Mouse (Mus musculus) intestine, postnatal 0 days (tissue): ENCODE measurements at regions not wholly inside any gene's neighbourhood (a gene's known extent, or its start where the extent isn't known, plus 50 kb on each side); places are given as distances from the start of the nearest gene placed in this dataset.

Source experiments
- ATAC-seq: fragments of 200-750 bp; cut with Nextera tagmentation; 2 replicates; pipeline ENCODE4 v1.8.0; 2017; ENCODE audit warnings: mild to moderate bottlenecking, moderate TSS enrichment, moderate library complexity
- H3K27ac ChIP-seq: fragments of 300-500 bp; sonication (generic); 2 replicates; pipeline ENCODE4 v1.5.1; 2014; ENCODE audit warnings: mild to moderate bottlenecking, low read depth, low read length, moderate library complexity
- H3K27me3 ChIP-seq: fragments of 300-500 bp; sonication (generic); replicated peaks from 2 replicates; pipeline ENCODE4 v1.6.1; 2014; ENCODE audit warnings: low read length, mixed read lengths; ENCODE audit not compliant: control insufficient read depth, insufficient read depth
- H3K36me3 ChIP-seq: fragments of 300-500 bp; sonication (generic); 2 replicates; pipeline ENCODE4 v1.6.1; 2014; ENCODE audit warnings: mild to moderate bottlenecking, moderate library complexity; ENCODE audit not compliant: control insufficient read depth, insufficient read depth
- H3K4me1 ChIP-seq: fragments of 300-500 bp; sonication (generic); replicated peaks from 2 replicates; pipeline ENCODE4 v1.6.1; 2014; ENCODE audit warnings: antibody characterized with exemption, low read length, mixed read lengths; ENCODE audit not compliant: control insufficient read depth, insufficient read depth
- H3K4me2 ChIP-seq: fragments of 300-500 bp; sonication (generic); replicated peaks from 2 replicates; pipeline ENCODE4 v1.6.1; 2014; ENCODE audit warnings: low read depth, mild to moderate bottlenecking, moderate library complexity
- H3K4me3 ChIP-seq: fragments of 300-500 bp; sonication (generic); 2 replicates; pipeline ENCODE4 v1.5.1; 2014; ENCODE audit warnings: low read depth, low read length
- H3K9ac ChIP-seq: fragments of 300-500 bp; sonication (generic); 2 replicates; pipeline ENCODE4 v1.6.1; 2014; ENCODE audit warnings: mild to moderate bottlenecking, low read depth, low read length
- H3K9me3 ChIP-seq: fragments of 300-500 bp; sonication (generic); 2 replicates; pipeline ENCODE4 v1.6.1; 2016; ENCODE audit warnings: mixed run types; ENCODE audit not compliant: control insufficient read depth
- CTCF ChIP-seq: sonication (generic); IDR thresholded peaks from 2 replicates; pipeline ENCODE4 v1.5.1; 2016; ENCODE audit warnings: low read depth, mild to moderate bottlenecking, control low read depth, antibody characterized with exemption, moderate library complexity
- WGBS: fragments of 180-500 bp; shearing (Covaris S2); extraction: QIAGEN DNeasy Blood & Tissue Kit; methylation state at CpG from one replicate; pipeline ENCODE4 v1.1.7; 2014; 5-methylcytosine and 5-hydroxymethylcytosine counted together

DNA sequence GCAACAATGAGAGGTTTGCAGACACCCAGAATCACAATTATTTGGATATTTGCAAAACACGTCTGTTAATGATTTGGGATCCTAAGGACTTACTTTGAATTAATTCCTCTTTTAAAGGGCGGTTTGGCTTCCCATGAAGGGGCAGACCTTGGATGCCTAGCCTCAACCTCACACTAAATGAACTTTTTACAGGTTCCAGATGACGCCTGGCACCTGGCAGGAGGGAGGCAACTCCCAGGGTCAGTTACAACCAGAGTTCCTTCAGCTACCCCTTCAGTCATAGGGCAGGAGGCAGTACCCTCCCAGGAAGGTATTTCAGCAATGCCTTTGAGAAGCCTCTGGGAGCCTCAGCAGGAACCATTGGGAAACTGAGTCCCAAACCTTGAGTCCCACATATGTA, 57.9 kb upstream of the Stx18 start:
- no peak for TF ChIP-seq CTCF
- H3K9me3 ChIP-seq = no peaks in the 10 kb centered on the region
- WGBS = 84% methylated on average over 3 of the region's 3 CpGs

DNA sequence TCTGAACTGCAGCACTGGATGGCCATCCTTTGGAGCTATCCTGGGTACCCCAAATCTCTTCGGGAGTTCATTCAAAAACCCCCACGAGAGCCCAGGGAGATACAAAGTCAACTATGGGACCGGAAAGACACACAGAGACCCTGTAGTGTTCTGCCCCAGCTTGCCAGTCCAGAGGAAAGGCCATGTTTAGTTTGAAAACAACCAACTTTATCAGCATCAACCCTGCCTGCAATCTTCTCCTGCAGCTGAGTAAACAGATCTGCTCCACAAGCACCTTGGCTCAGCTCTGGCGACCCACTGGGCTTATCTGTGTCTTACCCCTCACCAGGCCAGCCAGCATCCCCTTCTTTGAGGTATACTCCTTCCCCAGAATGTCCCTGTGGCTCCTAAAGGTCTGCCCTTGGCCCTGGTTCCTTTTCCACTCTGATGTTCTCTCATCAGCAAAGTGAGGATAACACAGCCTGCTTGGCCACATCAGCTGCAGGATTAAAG, 61.6 kb upstream of the Stx18 start:
- Histone ChIP-seq H3K27ac (no peak overlapping the region), H3K4me1 (no peaks in the 10 kb centered on the region), H3K4me3 (no peak overlapping the region), H3K9ac (no peak overlapping the region), H3K27me3 (no peaks in the 10 kb centered on the region), H3K36me3 (no peaks in the 10 kb centered on the region), H3K4me2 (no peak overlapping the region), H3K9me3 (no peaks in the 10 kb centered on the region)
- 26% methylated on average over 4 of the region's 4 CpGs for WGBS
- TF ChIP-seq CTCF = no peak
- ATAC-seq = no peak

More for the DNA sequence above, 57.9 kb upstream of the Stx18 start:
- ATAC-seq = no peak
- Histone ChIP-seq H3K4me1 (no peaks in the 10 kb centered on the region), H3K4me2 (no peak overlapping the region), H3K36me3 (no peaks in the 10 kb centered on the region), H3K9ac (no peak overlapping the region), H3K27me3 (no peaks in the 10 kb centered on the region), H3K27ac (no peak overlapping the region), H3K4me3 (no peak overlapping the region)

DNA sequence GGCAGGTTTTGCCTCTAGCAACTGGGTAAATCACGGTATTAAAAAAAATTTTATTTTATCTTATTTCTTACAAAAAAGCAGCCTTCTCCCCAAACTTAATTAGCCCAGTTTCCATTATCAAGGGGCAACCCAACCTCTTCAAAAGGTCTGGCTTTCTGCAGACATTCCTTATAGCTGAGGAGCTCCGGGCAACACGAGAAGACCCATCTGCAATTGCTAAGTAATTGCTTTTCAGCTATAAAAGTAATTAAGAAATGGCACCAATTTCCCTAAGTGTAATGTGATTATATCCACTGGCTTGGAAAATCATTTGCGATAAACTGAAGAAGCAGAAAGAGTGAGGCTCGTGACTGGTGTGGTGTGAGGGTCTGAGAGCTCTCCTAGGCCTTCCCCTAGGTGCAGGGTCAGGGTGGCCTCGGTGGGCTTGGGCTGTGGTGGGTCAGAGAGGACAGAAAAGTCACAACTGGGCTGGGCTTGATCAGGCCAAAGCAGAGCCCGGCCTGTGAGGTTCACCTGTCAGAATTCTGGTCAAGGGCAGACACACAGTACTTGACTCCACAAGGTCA, 65.5 kb upstream of the Stx18 start:
- no peak overlapping the region for H3K9ac ChIP-seq
- TF ChIP-seq CTCF = no peak
- WGBS = 86% methylated on average over 7 of the region's 7 CpGs
- no peak overlapping the region for H3K27ac ChIP-seq
- H3K9me3 ChIP-seq = no peaks in the 10 kb centered on the region
- H3K27me3 ChIP-seq = peaks cover 5% of the 10 kb centered on the region; the same call in 1 of the 2 replicates
- no peaks in the 10 kb centered on the region for H3K36me3 ChIP-seq
- no peak overlapping the region for H3K4me2 ChIP-seq
- H3K4me1 ChIP-seq = no peaks in the 10 kb centered on the region
- no peak overlapping the region for H3K4me3 ChIP-seq
- ATAC-seq = no peak

DNA sequence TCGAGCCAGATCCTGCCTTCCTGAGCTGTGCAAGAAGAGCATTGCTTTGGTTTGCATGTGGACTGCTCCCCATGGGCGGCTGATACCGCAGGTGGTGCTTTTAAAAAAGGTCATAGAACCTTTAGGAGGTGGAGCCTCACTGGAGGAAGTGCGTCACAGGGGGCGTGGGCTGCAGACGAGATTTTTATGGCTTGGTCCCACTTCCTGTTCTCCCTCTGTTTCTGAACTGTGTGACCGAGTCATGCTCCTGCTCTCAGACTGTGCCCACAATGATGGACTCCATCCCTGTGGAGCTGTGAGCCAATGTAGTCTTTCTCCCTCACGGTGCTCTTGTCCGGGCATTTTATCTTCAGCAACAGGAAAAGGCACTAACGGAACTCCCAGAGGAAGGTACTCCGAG, 66.8 kb upstream of the Stx18 start:
- no peak overlapping the region for H3K9ac ChIP-seq
- TF ChIP-seq CTCF = no peak
- H3K27me3 ChIP-seq = peaks cover 16% of the 10 kb centered on the region
- no peaks in the 10 kb centered on the region for H3K9me3 ChIP-seq
- no peak overlapping the region for H3K27ac ChIP-seq
- no peaks in the 10 kb centered on the region for H3K36me3 ChIP-seq
- 55% methylated on average over 11 of the region's 11 CpGs for WGBS
- H3K4me1 ChIP-seq = no peaks in the 10 kb centered on the region
- no peak for ATAC-seq
- no peak overlapping the region for H3K4me3 ChIP-seq
- no peak overlapping the region for H3K4me2 ChIP-seq

DNA sequence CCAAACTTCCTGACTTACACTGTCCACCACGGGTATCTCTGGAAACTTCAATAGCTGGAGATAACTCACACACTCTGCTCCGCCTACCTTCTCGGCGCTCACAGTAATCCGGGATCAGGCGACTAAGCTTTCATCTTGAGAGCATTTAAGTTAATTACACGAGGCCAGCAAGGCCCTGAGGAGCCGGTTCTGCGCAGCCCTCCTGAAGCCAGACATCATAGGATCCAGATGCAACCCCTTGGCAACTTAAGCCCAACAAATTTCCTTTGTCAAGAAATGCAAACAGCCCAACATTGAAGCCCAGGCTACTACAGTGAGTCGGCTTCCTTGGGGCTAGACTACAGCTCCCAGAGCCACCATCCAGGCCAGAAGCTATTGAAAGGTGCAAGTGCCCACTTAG, 69.9 kb upstream of the Stx18 start:
- no peak overlapping the region for H3K4me2 ChIP-seq
- H3K36me3 ChIP-seq = no peaks in the 10 kb centered on the region
- no peak for ATAC-seq
- no peak overlapping the region for H3K4me3 ChIP-seq
- H3K27ac ChIP-seq = no peak overlapping the region
- 7% methylated on average over 10 of the region's 10 CpGs for WGBS
- TF ChIP-seq CTCF = no peak
- H3K27me3 ChIP-seq = peaks cover 19% of the 10 kb centered on the region
- H3K9ac ChIP-seq = no peak overlapping the region
- no peaks in the 10 kb centered on the region for H3K9me3 ChIP-seq
- H3K4me1 ChIP-seq = no peaks in the 10 kb centered on the region

DNA sequence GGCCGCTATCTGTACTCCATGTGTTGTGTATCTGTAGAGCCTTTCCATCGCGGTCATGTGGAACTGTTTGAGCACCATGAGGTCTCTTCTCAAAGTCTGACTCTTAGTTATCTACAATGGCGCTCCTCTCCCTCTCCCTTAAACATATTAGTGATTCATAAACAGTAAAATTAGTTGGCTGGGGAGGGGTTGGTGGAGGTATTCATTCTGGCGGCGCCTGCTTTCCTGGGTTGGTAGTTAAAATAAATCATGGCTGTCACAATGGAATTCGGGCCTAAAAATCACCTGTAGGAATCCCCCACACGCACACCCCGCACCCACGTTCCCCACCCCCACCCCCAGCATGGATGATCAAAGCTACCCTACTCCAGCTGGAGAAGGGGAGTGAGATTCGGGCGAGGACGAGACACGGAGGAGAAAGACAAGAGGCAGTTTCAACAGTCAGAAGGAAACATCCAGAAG, 70.6 kb upstream of the Stx18 start:
- Histone ChIP-seq H3K36me3 (no peaks in the 10 kb centered on the region), H3K27me3 (peaks cover 19% of the 10 kb centered on the region), H3K4me1 (no peaks in the 10 kb centered on the region), H3K9me3 (no peaks in the 10 kb centered on the region), H3K4me2 (no peak overlapping the region), H3K9ac (no peak overlapping the region), H3K27ac (no peak overlapping the region), H3K4me3 (no peak overlapping the region)
- TF ChIP-seq CTCF = no peak
- WGBS = 3% methylated on average over 14 of the region's 14 CpGs
- ATAC-seq = no peak
